In genomic region chr14:122074360-122074759, GRCm38 (mm10) we compare ENCODE assay signal across 26 mouse cellular contexts. TPM values are rescaled to one million over a fixed set of nuclear protein-coding genes. Genes with fewer than 3 reads are reported as not detected.
A peak's percentile ranks its signal among the peaks of the same experiment; 100 is the strongest.
DNase-seq lines count a peak whose midpoint lies in the region; ATAC-seq lines count a peak whose summit lies in the region.
"Had no signal": no experiment of that assay in that cellular context is flagged by ENCODE, and none has a peak within 500 bp of the region (broad histone marks: within the 10 kb centered on the region; RNA-seq: fewer than 3 reads in every experiment).

No protein-coding gene starts in this region.

- DNase-seq in cerebellum, postnatal 10 days = peak; percentile 41 to 56
- DNase-seq in cerebellum, adult 9-11 months = no peak
- DNase-seq in heart, postnatal 14 days = peak; percentile 9 to 32
- no peak for DNase-seq in heart, postnatal 25 days (ENCODE audit: low spot score)
- peak; percentile 21 for DNase-seq in lung, postnatal 14 days
- no peak for DNase-seq in lung, postnatal 25 days (ENCODE audit: low spot score)
- DNase-seq in adrenal gland, adult 2 months = no peak
- DNase-seq: adrenal gland, adult 8-10 months; cerebellum, adult 11-12 months; forebrain, postnatal 0 days; liver, embryonic 13.5 days; midbrain, embryonic 14.5 days; thymus, postnatal 36 days had no signal

- peak; percentile 17 for ATAC-seq in activated CD4-positive, CD25-positive, alpha-beta regulatory T cell, adult 4 months
- ATAC-seq: forebrain, postnatal 0 days; intestine, postnatal 0 days had no signal

- intact Hi-C loops in heart, postnatal 14 days (cut with DNase I) = loop anchor here (5.0 kb wide), 1 partner anchor 33 kb away; the partner anchor contains the start of gene Tm9sf2
- intact Hi-C loops in heart, postnatal 25 days (cut with DNase I) = no loop called here

RNA-seq across cellular contexts. Expression of gene Tm9sf2, which starts 32.5 kb away (rescaled TPM):
- total RNA-seq in heart, postnatal 14 days (2021) = 100 to 1,000 TPM; 111 to 112 TPM
- total RNA-seq in heart, postnatal 25 days (2021) = 100 to 1,000 TPM; 122 to 129 TPM
- 10 to 100 TPM; 62.7 to 83.6 TPM for polyA plus RNA-seq in activated CD4-positive, CD25-positive, alpha-beta regulatory T cell, adult 4 months (2017; shearing (Covaris generic))
- total RNA-seq in adrenal gland, adult 2 months (2021) = 100 to 1,000 TPM; 142 to 153 TPM
- polyA plus RNA-seq in adrenal gland, adult 2 months (2012; rRNA removed) = 558 and 638 TPM in 2 replicates

RNA-seq across cellular contexts. Expression of gene Timm8a2, which starts 39.9 kb away (rescaled TPM):
- not detected for total RNA-seq in heart, postnatal 14 days (2021)
- total RNA-seq in heart, postnatal 25 days (2021) = not detected
- not detected for polyA plus RNA-seq in activated CD4-positive, CD25-positive, alpha-beta regulatory T cell, adult 4 months (2017; shearing (Covaris generic))
- total RNA-seq in adrenal gland, adult 2 months (2021) = not detected
- polyA plus RNA-seq in adrenal gland, adult 2 months (2012; rRNA removed) = not detected in 2 replicates
- total RNA-seq: adrenal gland, adult 8-10 months; common myeloid progenitor, adult 5-6 weeks; forebrain, postnatal 0 days; gastrocnemius, adult 8-10 months; layer of hippocampus, adult 18-20 months; left cerebral cortex, adult 18-20 months; MEL had no signal
- polyA plus RNA-seq: CD4-positive, CD25-positive, alpha-beta regulatory T cell, adult 4 months; embryonic facial prominence, embryonic 12.5 days; forebrain, postnatal 0 days; heart, embryonic 15.5 days; hindbrain, embryonic 14.5 days; intestine, postnatal 0 days; kidney, postnatal 0 days; limb, embryonic 11.5 days; liver, embryonic 13.5 days; midbrain, embryonic 14.5 days had no signal

Comparison
In these comparisons a context has a peak if more than half of its experiments do, and no peak if none do; other contexts are left out.
1. DNase-seq: peak in cerebellum, postnatal 10 days (2 of 2), heart, postnatal 14 days (2 of 2) and lung, postnatal 14 days (single experiment); none in cerebellum, adult 9-11 months (single experiment), heart, postnatal 25 days (single experiment), lung, postnatal 25 days (single experiment) and adrenal gland, adult 2 months (single experiment).